Comparison of ENCODE assay signal across 8 mouse cellular contexts in the genomic region with DNA sequence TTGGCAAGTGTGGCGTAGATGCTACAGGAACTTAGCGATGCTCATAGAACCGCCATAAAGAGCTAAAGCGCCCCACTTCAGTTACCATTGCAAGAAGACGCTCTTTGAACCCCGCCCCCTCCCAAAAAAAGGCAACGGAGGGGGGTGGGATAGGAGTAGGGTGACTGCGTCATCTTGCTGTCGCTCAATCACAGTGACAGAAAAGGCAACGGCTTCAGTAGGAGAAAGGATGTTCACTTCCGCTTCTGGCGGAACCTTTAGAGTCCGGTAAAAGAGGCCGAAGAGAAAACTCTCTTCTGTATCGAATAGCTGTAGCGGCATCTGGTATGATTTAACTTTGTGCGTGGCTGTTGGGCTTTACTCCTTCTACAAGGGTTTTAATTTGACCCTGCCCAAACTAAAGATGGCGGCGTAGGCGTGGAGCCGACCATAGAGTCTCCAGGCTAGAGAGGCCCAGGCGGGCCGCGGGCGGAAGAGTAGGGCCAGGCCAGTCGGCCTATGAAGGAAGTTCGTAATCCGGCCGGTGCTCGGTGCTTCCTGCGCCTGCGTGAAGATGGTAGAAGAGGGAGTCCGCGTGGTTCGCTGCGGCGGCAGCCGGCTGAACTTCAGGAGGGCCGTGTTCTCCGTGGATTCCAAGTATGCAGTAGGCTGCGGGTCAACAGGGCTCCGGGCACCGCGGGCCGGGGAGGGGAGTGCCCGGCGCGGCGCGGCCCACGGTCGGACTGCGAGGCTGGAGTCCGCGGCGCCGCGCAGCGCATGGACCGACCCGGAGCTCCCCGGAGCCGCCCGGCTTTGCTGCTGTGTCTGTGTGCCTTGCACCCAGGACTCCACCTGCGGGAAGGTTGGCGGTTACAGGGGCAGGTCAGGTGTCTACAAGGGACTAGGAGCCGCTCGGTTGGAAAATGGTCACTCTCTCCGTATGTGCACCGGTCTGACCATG. TPM values are rescaled to one million over a fixed set of nuclear protein-coding genes. Genes with fewer than 3 reads are reported as not detected.
DNase-seq lines count a peak whose midpoint lies in the region; ATAC-seq lines count a peak whose summit lies in the region.

A gene (plus strand): TSS at position 198 of the 940 bp plus-strand sequence.

- H3K9ac ChIP-seq in hindbrain, embryonic 14.5 days, result peak within 1 kb of the TSS; percentile 85

- H3K4me3 ChIP-seq in hindbrain, embryonic 14.5 days (replicated peaks; ENCODE audit: low read length), result peak within 1 kb of the TSS; percentile 86

- peak; percentile 96 for DNase-seq in R1 (ENCODE audit: low read depth, low spot score)
- DNase-seq in cerebellum, postnatal 25 days, result peak; percentile 95 to 96
- DNase-seq in frontal cortex, postnatal 25 days (ENCODE audit: low spot score in 2 of 2), result peak; percentile 95 to 96
- peak; percentile 98 for DNase-seq in hindbrain, embryonic 14.5 days (ENCODE audit: low spot score)
- DNase-seq in layer of hippocampus, postnatal 36 days, result peak; percentile 94
- DNase-seq in lung, postnatal 36 days, result peak; percentile 97
- peak; percentile 97 for DNase-seq in retina, postnatal 1 day
- DNase-seq in urinary bladder, adult 18-20 months (ENCODE audit: low spot score in 2 of 2), result peak; percentile 91 to 94

- under 1% methylated on average over 69 of the region's 70 CpGs for WGBS in hindbrain, embryonic 14.5 days

- H3K27ac ChIP-seq in hindbrain, embryonic 14.5 days, result peak within 1 kb of the TSS; percentile 96

- peak within 1 kb of the TSS; percentile 70 for H3K4me2 ChIP-seq in hindbrain, embryonic 14.5 days (replicated peaks)

- H3K4me1 ChIP-seq in hindbrain, embryonic 14.5 days (replicated peaks; ENCODE audit: control insufficient read depth, insufficient read depth, low read length), result peaks cover 14% of the 10 kb centered on the region

- peak; percentile 100 for ATAC-seq in hindbrain, embryonic 14.5 days (ENCODE audit: low FRiP score)

- no peaks in the 10 kb centered on the region for H3K9me3 ChIP-seq in hindbrain, embryonic 14.5 days (ENCODE audit: control insufficient read depth, low read length)

- peaks cover 13% of the 10 kb centered on the region for H3K36me3 ChIP-seq in hindbrain, embryonic 14.5 days (replicated peaks; ENCODE audit: control insufficient read depth, insufficient read depth)

- no peaks in the 10 kb centered on the region for H3K27me3 ChIP-seq in hindbrain, embryonic 14.5 days (ENCODE audit: control insufficient read depth, insufficient read depth, low read length)

RNA-seq across cellular contexts. Expression of the gene that starts here (rescaled TPM):
- polyA plus RNA-seq in hindbrain, embryonic 14.5 days (2014; fragmentation: Nextera tagmentation; extraction: Ambion mirVana), result 51.6 and 53.8 TPM in 2 replicates
- total RNA-seq in layer of hippocampus, postnatal 36 days (2021), result 10 to 100 TPM; 37.9 to 44.2 TPM

Comparison
In these comparisons a context has a peak if more than half of its experiments do, and no peak if none do; other contexts are left out.
1. Peak in every context shown above with its lines: DNase-seq, ATAC-seq, H3K4me3 ChIP-seq and H3K27ac ChIP-seq.